ENCODE assay signal across 8 mouse cellular contexts in the genomic region with DNA sequence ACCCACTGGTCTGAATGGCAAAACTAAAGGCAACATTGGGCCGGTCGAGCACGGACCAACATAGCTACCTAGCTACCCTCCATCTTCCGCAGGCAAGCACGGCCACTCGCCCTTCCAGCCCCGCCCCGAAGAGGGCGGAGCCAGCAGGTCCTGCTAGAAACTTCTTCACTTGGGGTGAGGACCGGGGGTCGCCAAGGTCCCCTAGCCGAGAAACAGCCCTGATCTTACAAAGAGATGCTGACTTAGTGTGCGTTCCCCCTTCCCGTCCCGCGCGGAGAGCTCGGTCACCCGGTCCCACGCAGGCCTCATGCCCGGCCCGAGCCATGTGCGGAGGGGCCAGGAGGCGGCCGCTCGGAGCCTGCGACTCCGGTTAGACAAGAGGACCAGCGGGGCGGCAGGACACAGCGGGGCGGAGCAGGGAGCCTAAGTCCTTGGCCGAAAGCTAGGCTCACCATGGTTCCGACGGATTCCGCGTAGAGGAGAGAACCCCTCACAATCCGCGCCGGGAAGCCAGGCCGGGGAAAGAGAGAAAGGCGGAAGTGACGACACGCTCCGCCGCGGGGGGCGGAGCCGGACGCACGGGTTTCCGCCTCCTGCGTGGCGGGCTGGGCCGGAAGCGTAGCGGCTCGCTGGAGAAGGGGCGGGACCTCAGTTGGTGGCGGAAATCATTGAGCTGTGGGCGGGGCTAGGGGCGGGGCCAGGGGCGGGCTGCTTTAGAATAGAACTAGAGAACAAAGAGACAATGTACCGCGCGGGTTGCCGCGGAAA. TPM values are rescaled to one million over a fixed set of nuclear protein-coding genes. Genes with fewer than 3 reads are reported as not detected.
DNase-seq lines count a peak whose midpoint lies in the region; ATAC-seq and TF ChIP-seq lines count a peak whose summit lies in the region.

Gene Cct2, minus strand, starts transcription at position 561 of the 768 bp plus-strand sequence.

- peaks cover 35% of the 10 kb centered on the region for H3K36me3 ChIP-seq in embryonic facial prominence, embryonic 15.5 days
- H3K36me3 ChIP-seq in kidney, embryonic 14.5 days (ENCODE audit: control insufficient read depth, insufficient read depth, low read length) = peaks cover 38% of the 10 kb centered on the region
- H3K36me3 ChIP-seq in limb, embryonic 15.5 days = peaks cover 36% of the 10 kb centered on the region

- no peaks in the 10 kb centered on the region for H3K9me3 ChIP-seq in embryonic facial prominence, embryonic 15.5 days (replicated peaks)
- H3K9me3 ChIP-seq in kidney, embryonic 14.5 days (ENCODE audit: control insufficient read depth, low read length) = no peaks in the 10 kb centered on the region
- H3K9me3 ChIP-seq in limb, embryonic 15.5 days = no peaks in the 10 kb centered on the region

- no peaks in the 10 kb centered on the region; the same call in 1 of the 2 replicates for H3K4me1 ChIP-seq in bone marrow, adult 2 months (ENCODE audit: control insufficient read depth, insufficient read depth, low read length)
- H3K4me1 ChIP-seq in embryonic facial prominence, embryonic 15.5 days = peaks cover 13% of the 10 kb centered on the region
- H3K4me1 ChIP-seq in kidney, embryonic 14.5 days (ENCODE audit: control insufficient read depth, insufficient read depth, low read length) = peaks cover 3% of the 10 kb centered on the region; the same call in 1 of the 2 replicates
- H3K4me1 ChIP-seq in limb, embryonic 15.5 days = 0 out of 2 replicates have a peak, but pooled peaks cover 7% of the 10 kb centered on the region

- peak; percentile 97 for ATAC-seq in embryonic facial prominence, embryonic 15.5 days (ENCODE audit: insufficient number of reproducible peaks, low FRiP score, low TSS enrichment, low read depth)
- peak; percentile 95 for ATAC-seq in kidney, embryonic 14.5 days (ENCODE audit: low FRiP score, low TSS enrichment)
- peak; percentile 90 for ATAC-seq in limb, embryonic 15.5 days (ENCODE audit: insufficient number of reproducible peaks, low FRiP score, low TSS enrichment, low read depth)

- peak within 1 kb of the TSS; percentile 97 for H3K4me3 ChIP-seq in bone marrow, adult 2 months (replicated peaks; ENCODE audit: control insufficient read depth, low read depth, low read length)
- peak within 1 kb of the TSS; percentile 99 for H3K4me3 ChIP-seq in embryonic facial prominence, embryonic 15.5 days (replicated peaks)
- peak within 1 kb of the TSS; percentile 63 for H3K4me3 ChIP-seq in kidney, embryonic 14.5 days (ENCODE audit: low read length)
- H3K4me3 ChIP-seq in limb, embryonic 15.5 days = peak within 1 kb of the TSS; percentile 98

- H3K27ac ChIP-seq in bone marrow, adult 2 months (ENCODE audit: control insufficient read depth, insufficient read depth, low read depth, low read length, poor library complexity) = peak within 1 kb of the TSS; percentile 83
- H3K27ac ChIP-seq in embryonic facial prominence, embryonic 15.5 days (replicated peaks) = peak within 1 kb of the TSS; percentile 88
- H3K27ac ChIP-seq in kidney, embryonic 14.5 days (ENCODE audit: low read depth, low read length) = peak within 1 kb of the TSS; percentile 79
- H3K27ac ChIP-seq in limb, embryonic 15.5 days = peak within 1 kb of the TSS; percentile 94

- H3K4me2 ChIP-seq in embryonic facial prominence, embryonic 15.5 days (replicated peaks) = peak within 1 kb of the TSS; percentile 80
- H3K4me2 ChIP-seq in kidney, embryonic 14.5 days (replicated peaks; ENCODE audit: low read depth, low read length) = peak within 1 kb of the TSS; percentile 57
- peak within 1 kb of the TSS; percentile 73 for H3K4me2 ChIP-seq in limb, embryonic 15.5 days

- TF ChIP-seq CTCF in bone marrow, adult 2 months (IDR thresholded peaks at IDR 0.05; ENCODE audit: control insufficient read depth, insufficient read depth, low read length) = no peak

- H3K9ac ChIP-seq in embryonic facial prominence, embryonic 15.5 days = peak within 1 kb of the TSS; percentile 89
- peak within 1 kb of the TSS; percentile 74 for H3K9ac ChIP-seq in kidney, embryonic 14.5 days (ENCODE audit: low read depth, low read length)
- peak within 1 kb of the TSS; percentile 87 for H3K9ac ChIP-seq in limb, embryonic 15.5 days

- no peaks in the 10 kb centered on the region for H3K27me3 ChIP-seq in embryonic facial prominence, embryonic 15.5 days
- H3K27me3 ChIP-seq in kidney, embryonic 14.5 days (ENCODE audit: control insufficient read depth, insufficient read depth, low read length) = no peaks in the 10 kb centered on the region
- no peaks in the 10 kb centered on the region for H3K27me3 ChIP-seq in limb, embryonic 15.5 days

- WGBS in bone marrow, adult 2 months = under 1% methylated on average over 68 of the region's 68 CpGs
- WGBS in embryonic facial prominence, embryonic 15.5 days = under 1% methylated on average over 68 of the region's 68 CpGs
- WGBS in kidney, embryonic 14.5 days = under 1% methylated on average over 68 of the region's 68 CpGs
- under 1% methylated on average over 66 of the region's 68 CpGs for WGBS in limb, embryonic 15.5 days

- DNase-seq in 416B (ENCODE audit: low read depth) = peak; percentile 97
- DNase-seq in heart, adult 9 months (ENCODE audit: low spot score in 2 of 2) = peak; percentile 80 to 87
- DNase-seq in monocyte, adult 2 months (ENCODE audit: low read depth in 1 of 2, low spot score in 2 of 2) = peak; percentile 58 to 85
- peak; percentile 90 to 92 for DNase-seq in spleen, postnatal 36 days (ENCODE audit: low spot score in 2 of 2)

- TF ChIP-seq POLR2A in bone marrow, adult 2 months (IDR thresholded peaks at IDR 0.05; ENCODE audit: borderline replicate concordance, control insufficient read depth, low read depth, low read length) = peak; percentile 57; the same call in 1 of the 2 replicates

RNA-seq across cellular contexts. Expression of gene Cct2, which starts in this region (rescaled TPM):
- 70.5 and 126 TPM in 2 replicates for polyA plus RNA-seq in bone marrow, adult 2 months (2011; ENCODE audit: insufficient read depth, insufficient read length, low replicate concordance, missing spikeins)
- 231 and 233 TPM in 2 replicates for polyA plus RNA-seq in embryonic facial prominence, embryonic 15.5 days (2015; fragmentation: Nextera tagmentation; extraction: Ambion mirVana)
- 305 and 310 TPM in 2 replicates for polyA plus RNA-seq in kidney, embryonic 14.5 days (2014; fragmentation: Nextera tagmentation; extraction: Ambion mirVana)
- 210 and 233 TPM in 2 replicates for polyA plus RNA-seq in limb, embryonic 15.5 days (2015; fragmentation: Nextera tagmentation; extraction: Ambion mirVana)

Comparison
In these comparisons a context has a peak if more than half of its experiments do, and no peak if none do; other contexts are left out.
1. Peak in every context shown above with its lines: DNase-seq, ATAC-seq, H3K4me3 ChIP-seq and H3K27ac ChIP-seq.